Mouse (Mus musculus) c-Kit-negative CD71-positive TER-119-positive erythroid progenitor cells, embryonic 14.5 days (primary cell): ENCODE measurements around the gene Gm49673.
"Not testable (repeated sequence)": the region's sequence is repeated elsewhere in the genome, so short reads cannot be mapped to it uniquely, and the experiment has no call there.

Experiments
- DNase-seq: peaks from one replicate; pipeline ENCODE4 v3.0.0-alpha.2; 2013; ENCODE audit warnings: low read depth, low spot score

Gene Gm49673

DNA sequence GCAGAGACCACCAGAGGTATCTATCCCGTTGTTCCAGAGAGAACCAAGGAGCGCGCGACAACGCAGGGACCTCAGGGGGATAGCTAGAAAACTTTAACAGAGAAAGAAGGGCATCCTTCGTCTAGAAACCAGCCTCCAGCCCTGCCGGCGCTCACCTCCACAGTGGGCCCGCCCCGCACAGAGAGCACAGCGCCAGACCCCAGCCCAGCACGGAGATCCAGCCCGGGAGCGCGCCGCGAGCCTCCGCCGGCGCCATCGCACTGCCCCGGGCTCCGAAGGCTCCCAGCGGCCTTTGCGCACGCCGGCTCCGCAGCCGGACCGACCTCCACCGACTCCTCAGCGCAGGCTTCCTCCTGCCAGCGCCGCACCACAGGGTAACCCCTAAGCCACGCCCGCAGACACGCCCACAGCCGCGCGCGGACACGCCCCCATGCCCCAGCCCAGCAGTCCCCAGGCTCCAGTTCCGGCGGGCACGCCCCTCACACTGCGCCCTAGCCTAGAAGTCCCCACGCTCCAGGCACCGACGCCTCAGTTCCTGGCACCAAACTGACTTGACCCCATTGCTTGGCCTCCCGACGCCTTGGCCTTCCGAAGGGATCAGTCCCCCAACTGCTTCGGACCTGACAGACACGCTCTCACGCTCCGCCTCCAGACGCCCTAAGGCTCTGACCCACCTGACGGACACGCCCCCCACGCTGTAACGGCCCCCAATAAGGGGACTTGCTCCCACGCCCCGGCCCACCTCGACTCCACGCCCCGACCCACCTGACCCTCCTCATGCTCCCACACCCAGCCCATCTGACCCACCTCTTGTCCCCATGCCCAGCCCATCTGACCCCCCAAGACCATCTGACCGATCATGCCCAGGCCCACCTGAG lies at the start of gene Gm49673, which contains the start of gene Rnaset2a:
Gene Gm49673, minus strand, starts transcription at position 350 of the 878 bp plus-strand sequence.
Gene Rnaset2a, minus strand, starts transcription at position 659 of the 878 bp plus-strand sequence.
- DNase-seq, result peak; percentile 22

DNA sequence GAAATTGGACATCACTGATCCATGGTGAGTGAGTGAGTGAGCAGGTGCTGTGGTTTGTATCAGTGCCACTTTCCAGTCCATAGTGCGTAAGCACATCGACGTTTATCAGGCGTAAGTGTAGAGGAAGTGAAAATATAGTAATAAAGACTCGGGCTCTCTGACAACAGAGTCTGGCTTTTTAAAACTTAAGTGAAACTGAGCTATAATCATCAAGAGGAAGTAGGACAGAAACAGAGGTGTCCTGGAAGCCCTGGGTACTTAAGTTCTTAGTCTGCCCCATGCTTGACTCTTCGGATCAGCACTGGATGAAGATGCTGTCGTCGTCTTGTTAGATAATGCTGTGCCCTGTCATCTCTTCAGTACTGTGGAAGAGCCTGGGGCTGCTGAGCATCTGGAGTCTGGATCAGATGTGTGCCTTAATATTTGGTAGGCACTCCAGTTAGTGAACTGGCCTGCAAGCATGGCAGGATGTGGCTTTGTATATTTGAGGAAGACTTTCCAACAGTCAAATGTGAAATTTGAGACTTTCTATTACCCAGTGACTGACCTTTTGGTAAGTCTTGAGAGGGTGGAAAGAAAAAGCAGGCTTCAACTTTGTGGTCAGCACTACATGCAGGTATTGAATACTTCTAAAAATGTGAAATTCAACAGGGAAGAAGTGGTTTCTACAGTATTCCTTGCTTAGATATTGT lies 48.2 kb upstream of the Gm49673 start:
- no peak for DNase-seq

DNA sequence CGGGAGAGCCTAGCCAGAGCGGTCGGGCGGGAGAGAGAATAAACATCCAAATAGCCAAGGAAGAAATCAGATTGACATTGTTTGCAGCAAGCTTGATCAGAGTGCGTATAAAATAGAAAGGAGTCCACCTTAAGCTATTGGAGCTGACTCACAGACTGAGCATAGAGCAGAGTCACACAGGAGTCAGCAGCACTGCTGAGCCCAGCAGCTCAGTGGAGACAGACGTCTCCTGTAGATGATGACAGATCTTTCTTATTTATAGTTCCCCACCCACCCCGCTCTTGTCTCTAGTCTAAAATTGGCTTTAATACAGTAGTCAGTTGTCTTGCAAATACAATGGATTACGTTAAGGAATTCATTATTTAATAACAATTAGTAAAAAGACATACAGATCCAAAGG lies 46.1 kb upstream of the Gm49673 start:
- DNase-seq, result no peak

DNA sequence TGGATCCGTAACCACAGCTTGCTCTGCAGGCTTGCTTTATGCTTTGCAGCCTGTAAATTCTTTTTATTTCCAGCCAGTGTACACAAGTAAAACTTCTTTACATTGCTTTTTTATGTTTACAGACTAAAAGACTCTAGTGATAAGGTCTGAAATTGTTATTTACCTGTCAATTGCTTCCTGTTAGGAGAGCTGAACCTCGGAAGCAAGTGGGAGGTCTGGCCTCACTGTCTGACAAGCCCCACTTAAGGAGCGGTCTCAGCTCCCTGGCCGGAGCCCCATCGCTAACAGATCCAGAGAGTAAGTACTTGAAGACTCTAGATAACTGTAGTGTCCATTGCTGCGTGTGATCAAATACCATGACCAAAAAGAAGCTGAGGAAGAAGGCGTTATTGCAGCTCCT lies 36.6 kb upstream of the Gm49673 start:
- no peak for DNase-seq

DNA sequence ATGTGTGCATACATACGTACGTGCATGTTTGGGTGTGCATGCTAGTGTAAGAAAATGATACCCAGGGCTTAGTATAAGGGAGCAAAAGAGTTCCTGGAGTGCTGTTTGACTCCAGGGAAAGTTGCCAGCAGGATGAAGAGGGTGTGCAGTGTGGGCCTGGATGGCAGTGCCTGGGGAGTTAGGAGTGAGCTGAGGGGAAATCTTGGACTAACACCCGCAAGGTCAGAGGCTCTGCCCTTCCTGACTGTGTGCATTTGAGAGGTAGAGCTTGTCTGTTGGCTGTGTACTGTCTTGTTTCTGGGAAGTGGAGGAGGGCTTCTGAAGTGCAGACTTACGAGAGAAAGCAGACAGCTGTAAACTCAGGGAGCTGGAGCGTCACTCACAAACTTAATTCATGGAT lies 36.2 kb upstream of the Gm49673 start:
- no peak for DNase-seq

DNA sequence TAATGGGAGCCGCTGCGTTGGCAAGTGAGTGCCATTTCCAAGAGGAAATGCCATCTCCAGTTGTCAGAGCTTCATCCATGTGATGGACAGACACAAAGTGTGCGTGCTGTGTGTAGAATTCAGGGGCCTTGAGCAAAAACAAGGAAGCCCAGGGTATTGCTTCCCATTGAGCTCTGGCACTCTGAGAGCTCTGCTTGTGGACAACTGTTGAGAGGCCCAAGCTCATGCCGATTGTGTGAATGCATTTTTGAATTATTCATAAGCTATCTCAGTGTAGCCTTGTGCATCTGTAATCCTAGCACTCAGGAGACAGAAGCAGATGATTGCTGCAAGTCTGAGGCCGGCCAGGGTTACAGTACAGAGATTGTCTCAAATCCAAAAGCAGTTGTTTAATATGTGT lies 29.5 kb upstream of the Gm49673 start:
- DNase-seq, result no peak

DNA sequence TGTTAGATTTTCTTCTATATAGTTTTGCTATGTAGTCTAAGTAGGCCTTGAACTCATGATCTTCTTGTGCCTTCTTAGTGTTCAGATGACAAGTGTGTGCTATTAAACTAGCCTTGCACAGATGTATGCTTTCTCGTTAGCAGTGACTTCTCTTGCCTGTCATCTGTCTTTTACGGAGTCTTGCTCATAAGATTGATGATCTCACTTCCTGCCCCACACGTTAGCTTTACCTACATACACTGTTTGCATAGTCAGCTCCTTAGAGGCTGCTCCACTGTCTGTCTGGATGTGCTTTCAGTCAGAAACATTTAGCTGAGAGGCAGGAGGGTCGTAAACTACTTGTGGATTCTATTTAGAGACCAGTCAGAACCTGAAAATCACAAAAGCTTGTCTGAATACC lies 23.5 kb upstream of the Gm49673 start:
- DNase-seq, result no peak

DNA sequence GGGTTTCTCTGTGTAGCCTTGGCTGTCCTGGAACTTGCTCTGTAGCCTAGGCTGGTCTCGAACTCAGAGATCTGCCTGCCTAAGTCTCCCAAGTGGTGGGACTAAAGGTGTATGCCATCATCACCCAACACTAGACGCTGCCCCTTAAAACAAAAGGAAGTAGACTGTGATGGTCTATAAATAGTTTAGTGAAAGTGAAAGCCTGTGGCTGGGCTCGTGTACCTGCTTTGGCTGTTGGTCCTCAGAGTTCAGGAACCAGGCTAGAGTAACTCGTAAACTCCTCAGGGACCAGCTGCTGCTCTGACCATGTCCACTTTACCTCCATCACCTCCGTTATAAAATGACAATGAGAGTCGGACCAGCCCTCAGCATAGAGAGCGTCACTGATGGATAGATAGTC lies 22.7 kb upstream of the Gm49673 start:
- DNase-seq, result no peak

DNA sequence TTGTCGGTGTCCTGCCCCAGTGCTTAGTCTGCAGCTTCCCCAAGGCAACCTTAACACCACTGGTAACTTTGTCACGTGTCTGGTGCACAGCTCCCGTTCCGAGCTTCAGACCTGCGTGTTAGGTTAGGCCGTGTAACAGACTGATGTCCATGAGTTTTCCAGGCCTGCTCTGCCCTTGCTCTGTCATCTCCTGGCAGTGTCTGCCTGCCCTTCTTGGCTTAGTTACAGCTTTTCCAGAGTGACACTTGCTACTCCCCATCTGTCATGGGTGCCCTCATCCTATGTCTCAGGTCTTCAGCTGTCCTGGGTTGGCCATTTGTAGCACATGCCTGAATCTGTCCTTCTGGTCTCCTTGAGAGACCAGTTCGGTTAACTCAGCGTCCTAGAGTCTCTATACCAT lies 19.8 kb upstream of the Gm49673 start:
- not testable (repeated sequence) for DNase-seq

DNA sequence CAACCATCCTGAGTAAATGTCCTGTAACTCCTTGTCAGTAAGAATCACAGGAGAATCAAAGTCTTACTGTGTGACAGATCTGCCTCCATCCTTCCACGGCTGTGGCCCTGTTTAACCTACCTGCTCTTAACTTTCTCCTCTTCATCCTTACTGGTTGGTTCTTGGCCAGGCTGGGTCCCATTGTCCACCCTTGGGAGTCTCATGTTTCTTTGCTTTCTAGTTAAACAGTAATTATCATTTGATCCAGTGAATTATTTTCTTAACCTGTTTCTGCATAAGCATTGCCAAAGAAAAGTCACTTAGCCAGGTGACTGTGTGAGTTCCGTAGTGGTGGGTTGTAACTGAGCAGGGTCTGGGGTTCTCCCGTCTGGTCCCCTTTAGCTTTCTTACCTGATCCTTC lies 18.9 kb upstream of the Gm49673 start:
- not testable (repeated sequence) for DNase-seq

DNA sequence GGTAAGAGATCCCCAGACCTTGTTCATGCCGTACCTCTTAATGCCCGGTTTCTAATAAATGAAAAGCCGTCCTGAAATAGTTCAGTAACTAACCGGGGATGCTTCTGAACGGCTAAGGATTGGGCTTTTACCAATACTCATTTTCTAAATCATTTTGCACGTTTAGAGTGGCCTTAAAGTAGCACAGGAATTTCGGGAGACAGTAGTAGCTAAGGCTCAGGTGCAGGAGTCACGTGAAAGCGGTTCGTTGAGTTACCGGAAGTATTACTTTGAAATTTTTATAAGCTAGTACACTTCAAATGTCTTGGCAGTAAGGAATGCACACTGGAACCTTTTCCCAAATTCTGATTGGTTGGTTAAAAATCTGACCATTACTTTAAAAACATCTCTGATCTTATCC lies 18.4 kb upstream of the Gm49673 start:
- peak; percentile 12 for DNase-seq

DNA sequence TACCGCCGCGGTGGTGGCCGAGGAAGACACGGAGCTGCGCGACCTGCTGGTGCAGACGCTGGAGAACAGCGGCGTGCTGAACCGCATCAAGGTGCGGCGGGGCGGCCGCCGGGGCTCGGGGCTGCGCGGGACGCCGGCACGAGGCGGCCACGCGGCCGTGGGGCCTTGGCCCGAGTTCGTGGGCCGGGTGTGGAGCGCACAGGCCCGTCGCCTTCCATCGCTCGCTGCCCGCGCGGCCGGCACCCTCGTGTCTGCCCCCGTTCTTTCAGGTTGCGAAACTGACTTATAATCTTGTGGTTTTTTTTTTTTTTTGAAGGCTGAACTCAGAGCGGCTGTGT lies 18.0 kb upstream of the Gm49673 start:
- peak; percentile 9 for DNase-seq

DNA sequence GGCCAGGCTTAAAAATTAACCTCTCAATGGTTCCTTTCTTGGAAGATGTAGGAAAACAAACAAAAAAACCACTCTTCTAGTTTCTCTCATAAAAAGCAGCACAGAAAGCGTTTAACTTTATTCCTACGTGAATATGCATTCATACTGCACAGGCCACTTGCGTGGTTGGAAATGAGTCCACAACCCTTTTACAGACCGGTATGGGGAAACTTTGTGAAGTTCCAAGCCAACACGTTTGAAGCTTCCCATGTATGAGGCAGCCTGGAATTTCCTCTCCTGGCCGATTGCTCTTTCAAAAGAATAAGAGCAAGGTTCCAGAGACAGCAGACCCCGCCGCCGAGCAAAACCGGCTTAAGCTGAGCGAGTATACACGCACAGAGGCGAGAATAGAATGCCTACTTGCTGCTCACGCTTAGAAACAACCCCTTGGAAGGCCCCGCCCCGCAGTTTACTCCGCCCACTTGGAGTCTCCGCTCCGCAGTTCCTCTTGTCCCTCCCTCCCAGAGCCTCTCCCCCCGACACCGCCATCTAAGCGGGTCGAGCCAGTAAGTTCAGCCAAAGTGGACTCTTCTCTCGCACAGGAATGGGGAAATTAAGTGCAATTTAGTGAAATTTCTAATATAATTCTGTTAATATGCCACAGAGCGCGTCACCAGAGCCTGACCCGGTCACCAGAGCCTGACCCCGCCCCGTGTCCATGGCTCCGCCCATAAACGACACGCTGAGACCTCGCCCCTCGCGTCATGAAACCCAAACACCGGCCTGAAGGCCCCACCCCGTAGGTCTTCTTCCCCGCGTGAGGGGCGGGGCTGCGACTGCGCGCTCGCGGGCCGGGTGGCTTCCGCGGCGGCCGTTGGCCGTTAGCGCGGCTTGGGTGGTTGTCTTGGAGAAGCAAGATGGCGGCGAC lies 17.4 kb upstream of the Gm49673 start, which contains the start of gene Fgfr1op:
Gene Fgfr1op, plus strand, starts transcription at position 801 of the 907 bp plus-strand sequence.
- not testable (repeated sequence) for DNase-seq

DNA sequence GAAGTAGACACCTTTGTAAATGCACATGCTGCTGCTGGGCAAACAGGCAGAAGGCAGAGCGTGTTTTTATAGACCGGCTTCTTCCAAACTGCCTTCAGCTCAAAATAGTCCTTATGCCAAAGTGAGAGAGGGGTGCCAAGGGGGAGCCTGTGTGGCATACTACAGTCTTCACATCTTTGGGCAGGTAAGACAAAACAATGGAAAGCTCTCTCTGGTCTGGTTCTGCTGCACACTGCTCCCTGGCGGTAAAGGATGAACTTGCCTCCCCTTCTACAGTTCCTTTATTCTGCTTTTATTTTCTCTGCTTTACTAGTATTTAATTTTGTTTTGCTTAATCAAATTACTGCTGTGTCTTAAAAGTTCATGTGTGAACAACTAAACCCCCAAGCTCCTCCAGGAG lies 13.4 kb upstream of the Gm49673 start:
- DNase-seq, result not testable (repeated sequence)

DNA sequence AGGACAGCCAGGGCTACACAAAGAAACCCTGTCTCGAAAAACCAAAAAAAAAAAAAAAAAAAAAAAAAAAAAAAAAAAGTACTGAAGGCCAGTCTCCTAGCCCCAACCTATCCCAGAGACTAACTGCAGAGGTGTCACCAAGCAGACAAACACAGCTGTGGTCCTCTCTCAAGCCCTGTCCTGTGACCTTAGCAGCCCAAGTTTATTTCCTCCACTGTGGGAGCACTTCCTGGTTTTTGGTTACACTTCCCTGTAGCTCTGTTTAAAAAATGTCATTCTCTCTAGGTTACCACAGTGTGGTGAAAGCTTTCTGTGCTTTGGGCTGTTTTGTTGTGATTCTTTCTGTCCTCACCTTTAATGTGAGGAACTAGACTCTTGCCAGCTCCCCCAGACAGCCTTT lies 11.0 kb upstream of the Gm49673 start:
- DNase-seq, result not testable (repeated sequence)

DNA sequence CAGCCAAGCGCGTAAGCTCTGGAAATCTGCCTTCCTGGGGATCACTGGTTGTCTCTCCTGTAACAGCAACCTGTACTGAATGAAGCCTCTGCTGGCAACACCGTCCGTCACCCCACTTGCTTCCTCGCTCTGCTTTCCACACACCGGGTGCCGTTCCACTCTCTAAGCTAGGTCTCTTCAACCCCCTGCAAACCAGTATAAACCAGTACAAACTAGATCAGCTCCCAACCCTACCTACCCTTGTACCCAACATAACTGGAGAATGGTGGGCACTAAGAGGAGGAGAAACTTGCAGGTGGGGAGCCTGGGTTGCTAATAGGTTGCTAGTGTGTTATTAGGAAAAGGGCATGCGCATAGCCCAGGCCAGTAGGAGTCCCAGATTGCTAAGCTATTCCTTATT lies 8.4 kb upstream of the Gm49673 start:
- DNase-seq, result not testable (repeated sequence)

DNA sequence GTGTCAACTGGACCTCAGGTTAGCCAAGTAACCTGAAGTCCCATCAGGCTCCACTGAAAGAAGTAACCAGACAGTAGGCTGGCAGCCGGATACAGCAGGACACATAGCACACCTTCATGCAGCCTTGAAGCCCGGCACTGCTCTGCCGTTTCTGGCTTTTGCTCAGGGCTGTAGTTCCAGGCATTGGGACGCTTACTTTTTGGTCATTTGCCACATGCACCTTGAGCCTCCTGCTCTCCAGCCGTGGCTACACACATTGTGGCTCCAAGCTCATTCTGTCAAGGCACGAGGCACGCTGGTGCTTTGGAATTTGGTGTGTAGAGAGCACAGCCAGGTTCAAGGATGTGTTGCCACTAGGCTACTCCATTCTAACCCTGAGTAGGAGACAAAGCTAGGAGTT lies 7.4 kb upstream of the Gm49673 start:
- not testable (repeated sequence) for DNase-seq

DNA sequence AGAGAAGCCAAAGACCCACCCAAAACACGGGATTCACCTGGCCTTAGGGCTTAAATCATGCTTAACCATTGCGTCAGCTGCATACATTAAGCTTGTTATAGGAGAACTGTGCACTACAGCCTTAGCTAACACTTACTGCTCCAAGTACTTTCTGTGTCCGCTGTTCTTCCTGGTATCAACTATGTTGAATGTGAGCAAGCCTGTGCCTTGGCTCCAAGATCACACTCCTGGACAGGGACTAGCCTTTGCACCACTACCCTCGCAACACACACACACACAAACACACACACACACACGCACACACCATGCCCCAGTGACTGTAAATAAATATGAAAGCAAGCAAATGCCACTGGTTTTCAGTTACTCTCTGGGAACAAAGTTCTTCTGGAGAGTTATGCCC lies 657 bp downstream of the Gm49673 start:
- DNase-seq, result not testable (repeated sequence)

DNA sequence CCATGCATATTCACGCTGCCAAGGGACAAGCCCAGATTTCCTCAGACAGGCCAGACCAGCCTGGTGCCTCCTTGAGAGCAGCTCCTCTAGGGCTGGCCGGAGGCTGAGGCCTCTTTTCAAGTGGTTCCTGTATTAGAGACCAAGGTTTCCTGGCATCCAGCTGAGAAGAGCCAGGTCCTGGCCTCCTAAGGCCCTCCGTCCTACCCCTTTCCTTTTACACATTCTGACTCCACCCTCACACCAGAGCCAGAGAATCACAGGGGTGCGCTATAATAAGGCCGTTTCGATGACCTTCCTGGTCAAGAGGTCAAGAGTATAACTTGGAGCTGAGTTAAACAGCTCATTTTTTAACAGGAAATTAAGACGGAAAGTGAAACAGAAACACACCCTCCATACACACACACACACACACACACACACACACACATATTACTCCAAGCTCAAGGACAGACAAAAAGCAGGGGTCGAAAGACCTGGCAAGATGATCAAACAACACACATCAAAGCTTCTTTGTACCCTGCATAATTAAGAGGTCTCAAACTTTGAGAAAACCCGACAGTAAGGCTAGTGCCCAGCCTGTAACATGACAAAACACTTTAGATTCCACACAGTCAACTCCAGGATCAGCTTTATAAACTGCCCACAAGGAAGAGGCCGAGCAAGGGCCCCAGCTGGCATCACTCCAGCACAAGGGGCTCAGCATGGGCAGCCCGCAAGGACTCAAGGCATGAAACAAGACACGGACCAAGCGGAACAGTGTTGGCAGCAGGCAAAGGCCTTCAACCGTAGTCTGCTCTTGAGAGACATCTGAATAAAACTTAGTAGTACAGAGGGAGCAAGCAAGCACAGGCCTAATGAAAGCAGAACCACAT lies 3.5 kb downstream of the Gm49673 start:
- not testable (repeated sequence) for DNase-seq

DNA sequence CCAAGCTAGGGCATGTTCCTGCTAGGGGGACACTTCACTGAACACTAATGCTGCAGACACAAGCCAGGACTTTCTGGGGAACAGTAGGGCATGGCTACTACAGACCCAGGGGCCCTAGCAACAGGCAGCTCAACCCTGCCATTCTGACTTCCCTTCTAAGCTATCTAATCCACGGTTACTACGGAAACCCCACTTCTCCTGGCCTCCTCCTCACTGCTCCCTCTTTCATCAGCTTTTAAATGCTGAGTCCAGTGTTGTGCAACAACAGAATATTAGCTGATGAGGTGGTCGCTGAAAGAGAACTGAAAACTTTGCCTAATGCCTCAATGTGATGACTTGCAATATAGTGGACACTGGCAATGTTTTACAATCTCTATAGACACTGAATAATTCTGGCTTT lies 7.4 kb downstream of the Gm49673 start:
- DNase-seq, result not testable (repeated sequence)

DNA sequence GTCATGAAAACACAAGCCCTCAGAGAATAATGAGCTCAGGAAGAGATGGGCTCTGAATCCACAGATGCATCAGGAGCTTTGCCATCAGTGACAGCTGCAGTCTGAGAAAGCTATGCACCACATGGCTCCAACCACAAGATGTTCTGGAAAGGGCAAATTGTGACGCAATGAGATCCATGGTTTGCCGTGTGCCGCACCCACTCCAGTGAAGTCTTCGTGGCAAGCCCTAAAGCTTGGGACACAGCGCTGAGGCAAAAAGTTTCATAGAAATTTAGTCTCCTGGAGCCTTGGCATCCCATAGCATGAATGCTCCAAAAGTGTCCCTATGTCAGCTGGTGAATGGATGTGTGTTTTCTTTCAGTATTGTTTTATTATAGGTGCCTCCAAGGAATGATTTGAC lies 9.5 kb downstream of the Gm49673 start:
- DNase-seq, result not testable (repeated sequence)
